Mouse (Mus musculus) limb, embryonic 14.5 days (tissue): ENCODE results near the gene Syne2. TPM values are rescaled to one million over a fixed set of nuclear protein-coding genes. Genes with fewer than 3 reads are reported as not detected.
A peak's percentile ranks its signal among the peaks of the same experiment; 100 is the strongest.

Source experiments
- ATAC-seq: fragments of 200-750 bp; cut with Nextera tagmentation; 2 replicates; pipeline ENCODE4 v1.8.0; 2017; ENCODE audit warnings: low read depth, moderate number of reproducible peaks, moderate TSS enrichment; ENCODE audit not compliant: low FRiP score
- DNase-seq: peaks from one replicate; pipeline ENCODE4 v3.0.0-alpha.2; 2015; ENCODE audit warnings: low spot score
- H3K27ac ChIP-seq: fragments of 300-500 bp; sonication (generic); replicated peaks from 2 replicates; pipeline ENCODE4 v1.5.1; 2014; ENCODE audit warnings: low read depth, mild to moderate bottlenecking, low read length, moderate library complexity, mixed read lengths
- H3K27me3 ChIP-seq: fragments of 300-500 bp; sonication (generic); 2 replicates; pipeline ENCODE4 v1.6.1; 2014; ENCODE audit warnings: low read length, mixed read lengths; ENCODE audit not compliant: control insufficient read depth, insufficient read depth
- H3K36me3 ChIP-seq: fragments of 300-500 bp; sonication (generic); 2 replicates; pipeline ENCODE4 v1.6.1; 2014; ENCODE audit warnings: mild to moderate bottlenecking, low read length, moderate library complexity, mixed read lengths; ENCODE audit not compliant: control insufficient read depth, insufficient read depth
- H3K4me1 ChIP-seq: fragments of 300-500 bp; sonication (generic); 2 replicates; pipeline ENCODE4 v1.6.1; 2014; ENCODE audit warnings: antibody characterized with exemption, low read length, mixed read lengths; ENCODE audit not compliant: control insufficient read depth, insufficient read depth
- H3K4me2 ChIP-seq: fragments of 300-500 bp; sonication (generic); replicated peaks from 2 replicates; pipeline ENCODE4 v1.6.1; 2014; ENCODE audit warnings: low read depth, mild to moderate bottlenecking, low read length, moderate library complexity; ENCODE audit not compliant: severe bottlenecking
- H3K4me3 ChIP-seq: fragments of 300-500 bp; sonication (generic); replicated peaks from 2 replicates; pipeline ENCODE4 v1.5.1; 2014; ENCODE audit warnings: low read length
- H3K9ac ChIP-seq: fragments of 300-500 bp; sonication (generic); 2 replicates; pipeline ENCODE4 v1.6.1; 2014; ENCODE audit warnings: mild to moderate bottlenecking, low read depth, low read length, moderate library complexity; ENCODE audit not compliant: severe bottlenecking
- H3K9me3 ChIP-seq: fragments of 300-500 bp; sonication (generic); 2 replicates; pipeline ENCODE4 v1.6.1; 2016; ENCODE audit warnings: low read length; ENCODE audit not compliant: control insufficient read depth
- POLR2A ChIP-seq: fragments of 200-500 bp; IDR thresholded peaks from 2 replicates; pipeline ENCODE4 v1.8.0; 2012; ENCODE audit warnings: inconsistent platforms, mild to moderate bottlenecking, moderate library complexity, borderline replicate concordance; ENCODE audit not compliant: insufficient read depth, insufficient read length; ENCODE audit errors: extremely low read depth
- WGBS: fragments of 180-500 bp; shearing (Covaris S2); extraction: QIAGEN DNeasy Blood & Tissue Kit; methylation state at CpG from one replicate; pipeline ENCODE4 v1.1.7; 2014; 5-methylcytosine and 5-hydroxymethylcytosine counted together
- polyA plus RNA-seq, 2 experiments: library from polyadenylated mRNA; depleted of rRNA in 1 of 2; stranded (reverse) in 1 of 2; unstranded in 1 of 2; fragments of >200 nt; fragmentation: Nextera tagmentation in 1 of 2; extraction: Ambion mirVana in 1 of 2; gene quantifications; 2 replicates each; pipeline versions ENCODE4 v1.2.1 to v1.2.3; 2012 to 2014

Gene Syne2
- polyA plus RNA-seq, 2 experiments = 41.5 to 48.0 TPM

GRCm38 (mm10) chr12:76071935-76072849 lies 254.3 kb downstream of the Syne2 start:
- ATAC-seq = peak; percentile 81
- Histone ChIP-seq H3K4me3 (peak overlapping the region; percentile 32), H3K36me3 (peaks cover 31% of the 10 kb centered on the region), H3K4me2 (peak overlapping the region; percentile 45), H3K27ac (peak overlapping the region; percentile 73), H3K4me1 (peaks cover 17% of the 10 kb centered on the region), H3K9ac (peak overlapping the region; percentile 53), H3K9me3 (no peaks in the 10 kb centered on the region), H3K27me3 (no peaks in the 10 kb centered on the region)
- DNase-seq = peak; percentile 61
- 7% methylated on average over 19 of the region's 19 CpGs for WGBS
- no peak for TF ChIP-seq POLR2A

- H3K4me1 ChIP-seq = peaks cover 17% of the 10 kb centered on the region
- no peak for ATAC-seq
- H3K4me3 ChIP-seq = peak overlapping the region; percentile 32
- H3K4me2 ChIP-seq = peak overlapping the region; percentile 43
- no peak for TF ChIP-seq POLR2A
- peak; percentile 49 for DNase-seq
- WGBS = 11% methylated on average over 13 of the region's 13 CpGs
- peak overlapping the region; percentile 13 for H3K9ac ChIP-seq
- no peaks in the 10 kb centered on the region for H3K27me3 ChIP-seq
- H3K36me3 ChIP-seq = peaks cover 30% of the 10 kb centered on the region
- H3K9me3 ChIP-seq = no peaks in the 10 kb centered on the region
- no peak overlapping the region for H3K27ac ChIP-seq
Observed at GRCm38 (mm10) chr12:76073066-76073826, 255.3 kb downstream of the Syne2 start.

GRCm38 (mm10) chr12:76073981-76074380 lies 256.0 kb downstream of the Syne2 start:
- TF ChIP-seq POLR2A = no peak
- no peaks in the 10 kb centered on the region for H3K9me3 ChIP-seq
- H3K27ac ChIP-seq = no peak overlapping the region
- H3K9ac ChIP-seq = no peak overlapping the region
- 33% methylated on average over 7 of the region's 7 CpGs for WGBS
- H3K4me2 ChIP-seq = peak overlapping the region; percentile 29
- no peak for ATAC-seq
- H3K36me3 ChIP-seq = peaks cover 35% of the 10 kb centered on the region
- no peaks in the 10 kb centered on the region for H3K27me3 ChIP-seq
- no peak for DNase-seq
- H3K4me3 ChIP-seq = 0 out of 2 replicates have a peak overlapping the region, but pooled peaks have one; percentile 11
- peaks cover 17% of the 10 kb centered on the region for H3K4me1 ChIP-seq

- no peak for TF ChIP-seq POLR2A
- no peaks in the 10 kb centered on the region for H3K9me3 ChIP-seq
- H3K4me2 ChIP-seq = peak overlapping the region; percentile 62
- no peaks in the 10 kb centered on the region for H3K27me3 ChIP-seq
- 23% methylated on average over 14 of the region's 14 CpGs for WGBS
- peaks cover 17% of the 10 kb centered on the region for H3K36me3 ChIP-seq
- H3K9ac ChIP-seq = peak overlapping the region; percentile 40; the same call in 1 of the 2 replicates
- no peak overlapping the region for H3K27ac ChIP-seq
- H3K4me3 ChIP-seq = peak overlapping the region; percentile 34
- ATAC-seq (peak; percentile 27; the same call in 1 of the 2 replicates), DNase-seq (no peak)
- peaks cover 19% of the 10 kb centered on the region; the same call in 1 of the 2 replicates for H3K4me1 ChIP-seq
Observed at GRCm38 (mm10) chr12:76080876-76081556, 263.1 kb downstream of the Syne2 start.
